Mouse (Mus musculus) kidney, postnatal 14 days (tissue): ENCODE results near the gene Dmrtc1a.
A peak's percentile ranks its signal among the peaks of the same experiment; 100 is the strongest.
"Not testable (repeated sequence)": the region's sequence is repeated elsewhere in the genome, so short reads cannot be mapped to it uniquely, and the experiment has no call there.

ENCODE experiments used
- DNase-seq: peaks from one replicate; pipeline ENCODE4 v3.0.0; 2022; ENCODE audit warnings: mixed read lengths

Dmrtc1a gene

DNA sequence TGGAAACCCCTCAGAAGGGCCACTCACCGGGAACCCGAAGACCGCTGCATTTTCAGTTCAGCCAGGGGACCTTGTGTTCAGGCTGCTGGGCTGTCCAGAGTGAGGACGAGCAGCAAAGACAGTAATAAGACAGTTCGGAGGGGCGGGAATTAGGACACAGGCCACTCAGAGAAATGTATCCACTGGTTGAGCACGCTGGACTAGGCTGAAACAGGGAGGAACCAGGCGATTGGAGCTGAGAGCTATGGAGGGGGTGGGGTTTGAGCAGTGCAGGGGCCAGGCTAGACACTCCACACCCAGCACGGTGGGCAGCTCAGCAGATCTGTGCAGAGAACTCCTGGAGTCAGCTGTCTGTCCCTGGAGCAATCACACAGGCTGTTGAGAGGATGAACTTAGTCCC, at the start of gene Dmrtc1a, which contains the start of gene 1700011M02Rik:
Gene Dmrtc1a (minus strand): TSS at position 101 of the 400 bp plus-strand sequence.
Gene 1700011M02Rik (plus strand): TSS at position 319 of the 400 bp plus-strand sequence.
- DNase-seq = not testable (repeated sequence)

DNA sequence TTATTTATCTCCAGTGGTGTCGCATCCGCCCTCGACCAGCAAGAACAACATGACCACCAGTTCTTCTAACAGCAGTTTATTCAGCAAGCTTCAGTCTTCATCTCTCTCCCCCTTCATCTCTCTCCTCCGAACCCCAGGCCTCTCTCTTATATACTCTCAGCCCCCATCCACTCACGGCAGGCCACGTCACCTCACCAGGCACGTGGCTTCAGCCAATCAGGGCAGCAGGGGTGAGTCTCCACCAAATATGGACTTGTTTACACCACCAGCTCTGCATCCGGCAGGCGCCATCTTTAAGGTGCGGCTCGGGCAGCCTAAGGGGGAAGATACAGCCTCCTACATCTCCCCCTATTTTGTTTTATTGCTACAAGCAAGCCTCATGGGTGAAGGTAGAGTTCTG, 41.6 kb upstream of the Dmrtc1a start:
- DNase-seq = not testable (repeated sequence)

DNA sequence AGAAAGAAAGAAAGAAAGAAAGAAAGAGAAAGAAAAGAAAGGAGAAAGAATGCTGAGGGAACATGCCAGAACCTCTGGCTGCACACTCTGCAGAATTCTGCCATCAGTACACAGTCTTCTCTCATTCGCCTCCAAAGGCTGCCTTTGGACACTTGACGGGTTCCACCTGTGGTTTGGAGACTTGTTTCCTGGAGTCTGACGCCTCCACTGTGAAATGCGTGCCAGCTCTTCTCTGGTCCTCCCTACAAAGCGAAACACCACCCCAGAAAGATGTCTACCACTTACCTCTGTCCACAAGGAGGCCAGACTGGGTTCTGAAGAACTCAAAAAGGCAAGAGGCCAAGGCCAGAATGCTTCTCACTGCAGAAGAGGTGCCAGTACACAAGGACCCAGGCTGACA, 28.3 kb upstream of the Dmrtc1a start:
- DNase-seq = no peak

DNA sequence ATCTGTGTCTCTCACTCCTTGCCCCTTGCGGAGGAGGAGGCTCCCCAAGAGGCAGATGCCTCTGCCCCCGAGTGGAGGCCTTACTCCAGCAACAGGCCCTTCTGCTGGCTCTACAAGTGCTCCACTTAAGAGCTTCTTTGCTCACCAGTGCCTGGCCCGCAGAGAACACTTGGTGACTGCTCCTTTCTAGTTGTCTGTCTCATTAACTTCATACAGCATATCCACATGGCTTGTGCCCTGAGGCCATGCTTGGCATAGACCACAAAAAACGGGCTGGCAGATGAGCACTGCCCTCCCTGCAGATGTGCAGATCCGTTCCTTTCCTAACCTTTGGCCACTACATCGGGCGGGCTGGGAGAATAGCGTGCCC, 25.9 kb upstream of the Dmrtc1a start:
- no peak for DNase-seq

DNA sequence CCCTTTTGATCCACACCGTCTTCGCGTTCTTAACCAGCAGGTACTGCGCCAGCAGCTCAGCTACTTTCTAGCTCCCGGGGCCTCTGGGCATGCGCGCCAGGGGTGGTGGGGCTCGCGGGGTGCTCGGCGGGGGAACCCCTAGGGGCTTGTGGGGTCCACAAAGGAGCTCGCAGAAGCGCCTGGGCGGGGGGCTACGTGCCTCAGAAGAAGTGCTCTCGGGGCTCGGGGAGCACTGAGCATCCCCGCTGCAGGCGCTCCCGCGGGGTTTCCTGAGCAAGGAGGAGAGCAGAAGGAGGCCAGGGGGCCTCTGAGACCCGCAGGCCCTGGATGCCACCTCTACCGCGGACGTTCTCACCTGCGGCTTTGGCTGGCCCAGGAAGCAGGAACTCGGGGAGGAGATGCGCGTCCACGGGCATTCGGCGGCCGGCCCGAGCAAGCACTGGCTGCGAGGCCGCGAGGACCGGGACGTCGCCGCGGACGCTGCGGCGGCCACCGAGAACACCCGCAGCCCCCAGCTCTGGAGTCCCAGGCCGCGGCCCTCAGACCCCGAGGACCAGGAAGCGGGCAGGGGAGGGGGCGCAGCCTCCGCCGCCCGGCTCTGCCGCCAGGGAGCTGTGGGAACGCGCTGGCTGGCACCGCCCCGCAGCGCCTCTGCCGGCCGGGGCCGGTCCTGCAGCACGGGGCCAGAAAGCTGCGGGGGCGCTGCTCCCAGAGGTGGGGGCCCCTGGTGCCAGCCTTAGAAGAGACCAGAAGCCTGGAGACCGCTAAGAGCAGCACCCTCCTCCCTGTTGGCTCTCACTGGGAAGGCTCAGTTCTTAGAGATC, 25.3 kb upstream of the Dmrtc1a start:
- DNase-seq = peak; percentile 37

DNA sequence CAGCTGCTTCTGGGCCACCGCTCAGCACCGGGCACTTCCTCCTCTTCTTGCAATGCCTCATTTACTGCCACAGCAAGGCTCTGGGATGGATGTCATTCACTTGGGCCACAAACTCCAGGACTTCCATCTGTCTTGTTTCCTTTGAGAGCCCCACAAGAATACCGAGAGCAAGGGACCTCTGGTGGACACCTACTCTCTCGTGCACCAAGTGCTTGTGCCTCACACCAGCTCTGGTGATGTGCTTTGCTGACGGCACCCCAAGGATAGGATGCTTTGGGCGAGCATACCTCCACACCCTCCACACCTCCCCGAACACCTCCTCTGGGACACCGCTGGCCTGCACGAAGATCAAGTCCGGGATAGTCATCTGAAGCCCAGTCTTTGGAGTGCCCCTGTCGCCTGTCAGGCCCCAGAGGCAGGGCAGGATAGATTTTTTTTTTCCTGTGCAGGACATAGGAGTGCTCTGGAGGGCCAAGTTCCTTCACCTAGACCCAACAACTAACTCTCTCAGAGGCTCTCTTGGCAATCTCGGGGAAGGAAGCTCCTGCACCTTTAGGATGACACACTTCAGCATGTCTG, 24.6 kb upstream of the Dmrtc1a start:
- no peak for DNase-seq

DNA sequence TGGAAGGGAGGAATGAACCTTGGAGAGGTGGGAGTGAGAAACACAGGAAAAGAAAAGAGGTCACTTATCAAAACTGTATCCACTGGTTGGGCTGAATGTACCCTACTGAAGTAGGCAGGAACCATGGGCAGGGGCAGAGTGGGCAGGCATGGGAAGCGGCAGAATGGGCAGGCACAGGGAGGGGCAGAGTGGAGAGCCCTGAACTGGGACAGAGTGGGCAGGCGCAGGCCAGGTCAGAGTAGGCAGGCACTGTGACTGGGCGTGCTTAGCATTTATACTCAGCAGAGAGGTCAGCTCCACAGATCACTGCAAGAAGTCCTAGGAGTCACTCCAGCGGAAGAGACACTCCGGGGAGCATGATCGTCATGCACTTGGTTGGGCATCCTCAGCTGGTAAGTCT, 19.6 kb upstream of the Dmrtc1a start, which contains the start of gene 1700018G05Rik:
Gene 1700018G05Rik (plus strand): TSS at position 301 of the 400 bp plus-strand sequence.
- DNase-seq = not testable (repeated sequence)

DNA sequence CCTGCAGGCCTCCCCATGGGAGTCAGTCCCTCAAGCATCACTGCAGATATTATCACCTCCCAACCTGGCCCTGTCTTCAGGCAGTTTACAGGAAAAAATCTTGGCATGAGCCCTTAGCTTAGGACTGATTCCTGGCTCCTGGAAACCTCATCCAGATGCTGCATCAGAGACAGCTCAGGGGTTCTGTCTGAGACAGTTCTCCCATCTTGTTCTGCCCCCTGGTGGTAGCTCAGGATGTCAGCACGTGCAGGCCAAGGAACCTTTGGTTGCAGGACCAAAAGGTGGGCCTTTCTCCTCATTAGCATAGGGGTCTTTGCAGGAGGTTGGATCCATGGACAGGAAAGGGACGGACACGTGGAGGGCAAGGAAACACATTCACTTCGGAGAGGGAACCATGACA, 18.2 kb upstream of the Dmrtc1a start:
- DNase-seq = peak; percentile 7

DNA sequence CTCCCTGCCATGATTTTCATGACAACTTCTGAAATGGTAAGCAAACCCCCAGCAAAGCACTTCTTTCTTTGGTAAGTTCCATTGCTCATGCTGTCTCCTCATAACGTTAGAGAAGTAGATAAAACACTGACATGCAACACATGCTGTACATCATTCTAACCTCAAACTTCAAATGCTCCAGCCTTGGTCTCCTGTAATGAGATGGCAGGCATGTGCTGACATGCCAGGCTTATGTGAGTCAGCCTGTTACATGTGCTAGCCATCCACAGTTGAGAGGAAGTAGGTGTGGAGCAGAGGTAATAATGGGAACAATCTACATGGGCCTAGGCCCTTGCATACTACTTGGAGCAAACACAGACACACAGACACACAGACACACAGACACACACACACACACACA, 6.3 kb upstream of the Dmrtc1a start:
- DNase-seq = not testable (repeated sequence)

DNA sequence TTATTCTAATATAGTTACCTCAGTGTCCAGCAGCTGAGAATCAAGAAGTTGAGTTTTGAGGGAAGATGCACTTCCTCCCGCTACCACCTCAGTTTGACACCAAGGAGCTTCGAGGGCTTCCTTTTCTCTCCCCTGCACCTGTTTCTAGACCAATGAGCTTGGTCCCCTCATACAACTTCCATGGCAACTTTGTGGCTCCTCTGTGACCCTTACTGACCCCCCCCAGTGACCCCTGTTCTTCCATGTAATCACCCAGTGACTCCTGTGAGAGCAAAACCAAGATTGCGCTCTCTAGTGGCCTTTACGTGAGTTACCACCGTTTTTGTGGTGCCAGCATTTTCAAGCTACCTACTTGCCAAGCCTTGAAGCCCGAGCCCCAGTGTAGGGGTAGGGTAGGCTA, 40.6 kb downstream of the Dmrtc1a start, which contains the start of gene 1700031F05Rik:
Gene 1700031F05Rik (minus strand): TSS at position 101 of the 400 bp plus-strand sequence.
- no peak for DNase-seq

DNA sequence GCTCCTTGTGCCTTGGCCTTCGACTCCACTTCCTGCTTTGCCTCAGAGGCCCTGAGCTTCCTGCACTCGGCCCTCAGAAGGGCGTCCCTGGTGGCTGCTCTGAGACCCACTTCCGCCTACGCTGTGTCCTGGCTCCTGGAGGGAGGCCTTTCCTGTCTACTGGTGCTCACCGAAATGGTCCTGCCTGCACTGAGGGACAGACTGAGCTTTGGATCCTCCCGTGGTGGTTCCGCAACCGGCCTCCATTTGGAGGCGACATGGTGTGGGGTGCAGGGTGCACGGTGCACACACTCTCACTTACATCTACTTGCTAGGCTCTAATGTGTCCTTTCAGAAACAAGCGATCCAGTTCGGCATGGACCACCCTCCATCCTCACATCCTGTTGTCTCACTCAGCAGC, 54.0 kb downstream of the Dmrtc1a start, which contains the start of gene Dmrtc1c2:
Gene Dmrtc1c2 (minus strand): TSS at position 101 of the 400 bp plus-strand sequence.
- not testable (repeated sequence) for DNase-seq
